8 mouse cellular contexts compared by ENCODE assay signal in genomic region chr14:31001307-31002205, GRCm38 (mm10). TPM values are rescaled to one million over a fixed set of nuclear protein-coding genes. Genes with fewer than 3 reads are reported as not detected.
A peak's percentile ranks its signal among the peaks of the same experiment; 100 is the strongest.
DNase-seq lines count a peak whose midpoint lies in the region; ATAC-seq and TF ChIP-seq lines count a peak whose summit lies in the region.

Gene Glt8d1, plus strand, starts transcription at chr14:31001400.
Gene Spcs1, minus strand, starts transcription at chr14:31001672.

- under 1% methylated on average over 84 of the region's 84 CpGs for WGBS in cerebellum, adult 2 months
- 3% methylated on average over 70 of the region's 84 CpGs for WGBS in forebrain, postnatal 0 days
- WGBS in lung, adult 2 months = under 1% methylated on average over 84 of the region's 84 CpGs
- under 1% methylated on average over 84 of the region's 84 CpGs for WGBS in neural tube, embryonic 15.5 days

- peak; percentile 95 for ATAC-seq in forebrain, postnatal 0 days
- ATAC-seq in neural tube, embryonic 15.5 days (ENCODE audit: low FRiP score) = peak; percentile 96

- intact Hi-C loops in heart, postnatal 36 days (cut with DNase I) = loop anchor here (2.0 kb wide), 1 partner anchor 51 kb away; the partner anchor contains the start of gene Nek4

- H3K4me3 ChIP-seq in cerebellum, adult 2 months (replicated peaks; ENCODE audit: insufficient read depth, low read depth, low read length) = peak within 1 kb of the TSS; percentile 76
- peak within 1 kb of the TSS; percentile 65 for H3K4me3 ChIP-seq in forebrain, postnatal 0 days (ENCODE audit: low read depth, low read length)
- H3K4me3 ChIP-seq in layer of hippocampus, adult 2 months = peak within 1 kb of the TSS; percentile 95
- H3K4me3 ChIP-seq in lung, adult 2 months (replicated peaks; ENCODE audit: extremely low read depth, low read depth, low read length) = peak within 1 kb of the TSS; percentile 100
- peak within 1 kb of the TSS; percentile 90 for H3K4me3 ChIP-seq in neural tube, embryonic 15.5 days (replicated peaks)

- H3K27ac ChIP-seq in cerebellum, adult 2 months (ENCODE audit: insufficient read depth, low read length) = peak within 1 kb of the TSS; percentile 79
- H3K27ac ChIP-seq in forebrain, postnatal 0 days (ENCODE audit: low read depth, low read length) = peak within 1 kb of the TSS; percentile 92
- peak within 1 kb of the TSS; percentile 98 for H3K27ac ChIP-seq in layer of hippocampus, adult 2 months
- peak within 1 kb of the TSS; percentile 92 for H3K27ac ChIP-seq in neural tube, embryonic 15.5 days (replicated peaks)

- H3K9ac ChIP-seq in forebrain, postnatal 0 days = peak within 1 kb of the TSS; percentile 84
- peak within 1 kb of the TSS; percentile 87 for H3K9ac ChIP-seq in neural tube, embryonic 15.5 days (replicated peaks)

- H3K4me1 ChIP-seq in cerebellum, adult 2 months (ENCODE audit: control insufficient read depth, insufficient read depth, low read length) = no peaks in the 10 kb centered on the region; the same call in none of the 2 replicates
- peaks cover 10% of the 10 kb centered on the region for H3K4me1 ChIP-seq in forebrain, postnatal 0 days (ENCODE audit: insufficient read depth)
- peaks cover 3% of the 10 kb centered on the region; the same call in 1 of the 2 replicates for H3K4me1 ChIP-seq in lung, adult 2 months (ENCODE audit: control insufficient read depth, insufficient read depth, low read length)
- H3K4me1 ChIP-seq in neural tube, embryonic 15.5 days = peaks cover 23% of the 10 kb centered on the region

- H3K36me3 ChIP-seq in forebrain, postnatal 0 days (ENCODE audit: insufficient read depth) = peaks cover 5% of the 10 kb centered on the region
- peaks cover 4% of the 10 kb centered on the region for H3K36me3 ChIP-seq in neural tube, embryonic 15.5 days

- TF ChIP-seq POLR2A in cerebellum, adult 2 months (IDR thresholded peaks at IDR 0.05; ENCODE audit: borderline replicate concordance, insufficient read depth, low read length) = peak; percentile 78; the same call in 1 of the 2 replicates
- TF ChIP-seq POLR2A in lung, adult 2 months (IDR thresholded peaks at IDR 0.05; ENCODE audit: borderline replicate concordance, extremely low read depth, low read depth, low read length) = peak; percentile 91

- no peaks in the 10 kb centered on the region for H3K27me3 ChIP-seq in cerebellum, adult 2 months (ENCODE audit: control insufficient read depth, insufficient read depth, low read length)
- H3K27me3 ChIP-seq in forebrain, postnatal 0 days (ENCODE audit: insufficient read depth, low read length) = no peaks in the 10 kb centered on the region
- H3K27me3 ChIP-seq in neural tube, embryonic 15.5 days (replicated peaks) = no peaks in the 10 kb centered on the region

- peak; percentile 58 for DNase-seq in ES-CJ7 (ENCODE audit: low read depth, low spot score)
- peak; percentile 85 to 92 for DNase-seq in cerebellum, adult 2 months
- peak; percentile 86 for DNase-seq in forebrain, postnatal 0 days
- DNase-seq in heart, postnatal 36 days = peak; percentile 88 to 95
- DNase-seq in layer of hippocampus, adult 2 months (ENCODE audit: low spot score in 2 of 2) = peak; percentile 81 to 83
- peak; percentile 95 for DNase-seq in lung, adult 2 months
- DNase-seq in testis, postnatal 10 days (ENCODE audit: low spot score) = peak; percentile 94

- no peak for TF ChIP-seq CTCF in cerebellum, adult 2 months (IDR thresholded peaks at IDR 0.05; ENCODE audit: borderline replicate concordance, insufficient read depth, low read depth, low read length)
- no peak for TF ChIP-seq CTCF in forebrain, postnatal 0 days (IDR thresholded peaks at IDR 0.05; ENCODE audit: low read depth)
- TF ChIP-seq CTCF in layer of hippocampus, adult 2 months (conservative IDR thresholded peaks at IDR 0.05) = no peak
- no peak for TF ChIP-seq CTCF in lung, adult 2 months (IDR thresholded peaks at IDR 0.05; ENCODE audit: insufficient read depth, low read length)

- no peaks in the 10 kb centered on the region for H3K9me3 ChIP-seq in forebrain, postnatal 0 days (ENCODE audit: low read length)
- H3K9me3 ChIP-seq in neural tube, embryonic 15.5 days (replicated peaks) = no peaks in the 10 kb centered on the region

- H3K4me2 ChIP-seq in forebrain, postnatal 0 days (ENCODE audit: low read depth) = peak within 1 kb of the TSS; percentile 75
- peak within 1 kb of the TSS; percentile 71 for H3K4me2 ChIP-seq in neural tube, embryonic 15.5 days

RNA-seq across cellular contexts. Expression of gene Glt8d1, which starts in this region (rescaled TPM):
- 79.5 and 84.4 TPM in 2 replicates for polyA plus RNA-seq in cerebellum, adult 2 months (2012; rRNA removed)
- 44.5 and 54.8 TPM in 2 replicates for total RNA-seq in forebrain, postnatal 0 days (2014; rRNA removed)
- 38.7 and 39.8 TPM in 2 replicates for polyA plus RNA-seq in forebrain, postnatal 0 days (2015; fragmentation: Nextera tagmentation; extraction: Ambion mirVana)
- total RNA-seq in heart, postnatal 36 days (2021) = 10 to 100 TPM; 21.8 to 26.0 TPM
- 10 to 100 TPM; 39.9 to 49.9 TPM for total RNA-seq in layer of hippocampus, adult 2 months (2021)
- polyA plus RNA-seq in lung, adult 2 months (2012; rRNA removed) = 17.2 and 21.6 TPM in 2 replicates
- polyA plus RNA-seq in neural tube, embryonic 15.5 days (2015; fragmentation: Nextera tagmentation; extraction: Ambion mirVana) = 54.4 and 55.9 TPM in 2 replicates

RNA-seq across cellular contexts. Expression of gene Spcs1, which starts in this region (rescaled TPM):
- 277 and 290 TPM in 2 replicates for polyA plus RNA-seq in cerebellum, adult 2 months (2012; rRNA removed)
- total RNA-seq in forebrain, postnatal 0 days (2014; rRNA removed) = 217 and 226 TPM in 2 replicates
- 425 and 543 TPM in 2 replicates for polyA plus RNA-seq in forebrain, postnatal 0 days (2015; fragmentation: Nextera tagmentation; extraction: Ambion mirVana)
- 100 to 1,000 TPM; 136 to 141 TPM for total RNA-seq in heart, postnatal 36 days (2021)
- 100 to 1,000 TPM; 156 to 162 TPM for total RNA-seq in layer of hippocampus, adult 2 months (2021)
- 92.6 and 173 TPM in 2 replicates for polyA plus RNA-seq in lung, adult 2 months (2012; rRNA removed)
- 363 and 381 TPM in 2 replicates for polyA plus RNA-seq in neural tube, embryonic 15.5 days (2015; fragmentation: Nextera tagmentation; extraction: Ambion mirVana)

Comparison
In these comparisons a context has a peak if more than half of its experiments do, and no peak if none do; other contexts are left out.
1. Peak in every context shown above with its lines: DNase-seq, ATAC-seq, H3K4me3 ChIP-seq and H3K27ac ChIP-seq.